Mouse (Mus musculus) midbrain, embryonic 10.5 days (tissue): Measurements from ENCODE around the gene Dgkz. TPM values are rescaled to one million over a fixed set of nuclear protein-coding genes. Genes with fewer than 3 reads are reported as not detected.

Source experiments
- DNase-seq: peaks from one replicate; pipeline ENCODE4 v3.0.0-alpha.2; 2017; ENCODE audit warnings: low spot score
- H3K27ac ChIP-seq: fragments of 300-500 bp; sonication (generic); replicated peaks from 2 replicates; pipeline ENCODE4 v1.5.1; 2016; ENCODE audit warnings: mild to moderate bottlenecking
- H3K27me3 ChIP-seq: fragments of 300-500 bp; sonication (generic); 2 replicates; pipeline ENCODE4 v1.6.1; 2016; ENCODE audit warnings: low read depth, mild to moderate bottlenecking; ENCODE audit not compliant: poor library complexity, severe bottlenecking
- H3K36me3 ChIP-seq: fragments of 300-500 bp; sonication (generic); 2 replicates; pipeline ENCODE4 v1.6.1; 2016; ENCODE audit warnings: mild to moderate bottlenecking, moderate library complexity
- H3K4me1 ChIP-seq: fragments of 300-500 bp; sonication (generic); 2 replicates; pipeline ENCODE4 v1.6.1; 2016
- H3K4me3 ChIP-seq: fragments of 300-500 bp; sonication (generic); 2 replicates; pipeline ENCODE4 v1.5.1; 2016; ENCODE audit warnings: mild to moderate bottlenecking, moderate library complexity
- H3K9me3 ChIP-seq: fragments of 300-500 bp; sonication (generic); replicated peaks from 2 replicates; pipeline ENCODE4 v1.6.1; 2016; ENCODE audit warnings: mild to moderate bottlenecking
- WGBS: fragments of 180-500 bp; shearing (Covaris S2); methylation state at CpG from one replicate; pipeline ENCODE4 v1.1.7; 2016; 5-methylcytosine and 5-hydroxymethylcytosine counted together
- polyA plus RNA-seq: library from polyadenylated mRNA; unstranded; fragments of >200 nt; fragmentation: Nextera tagmentation; extraction: Ambion mirVana; gene quantifications from 2 replicates; pipeline ENCODE4 v1.2.1, GENCODE M21; 2016

The Dgkz gene
- polyA plus RNA-seq, 1 experiment from 2014 or later, result 35.0 TPM

- 0 out of 2 replicates have a peak, but pooled peaks cover 7% of the 10 kb centered on the region for H3K36me3 ChIP-seq
- H3K27ac ChIP-seq, result peak overlapping the region; percentile 91
- DNase-seq, result peak; percentile 95
- under 1% methylated on average over 57 of the region's 57 CpGs for WGBS
- H3K4me3 ChIP-seq, result peak overlapping the region; percentile 94
- no peaks in the 10 kb centered on the region for H3K9me3 ChIP-seq
- peaks cover 60% of the 10 kb centered on the region for H3K4me1 ChIP-seq
- peaks cover 42% of the 10 kb centered on the region for H3K27me3 ChIP-seq
Observed at GRCm38 (mm10) chr2:91963443-91963932, 12.2 kb downstream of the Dgkz start.

GRCm38 (mm10) chr2:91962864-91963401, 12.7 kb downstream of the Dgkz start:
- Histone ChIP-seq H3K36me3 (0 out of 2 replicates have a peak, but pooled peaks cover 7% of the 10 kb centered on the region), H3K4me3 (peak overlapping the region; percentile 94), H3K27ac (peak overlapping the region; percentile 91), H3K9me3 (no peaks in the 10 kb centered on the region), H3K4me1 (peaks cover 55% of the 10 kb centered on the region), H3K27me3 (peaks cover 38% of the 10 kb centered on the region)
- no peak for DNase-seq
- WGBS, result under 1% methylated on average over 39 of the region's 39 CpGs

GRCm38 (mm10) chr2:91961901-91962761, 13.5 kb downstream of the Dgkz start:
- Histone ChIP-seq H3K9me3 (no peaks in the 10 kb centered on the region), H3K27me3 (peaks cover 34% of the 10 kb centered on the region), H3K4me3 (peak overlapping the region; percentile 94), H3K4me1 (peaks cover 57% of the 10 kb centered on the region), H3K27ac (0 out of 2 replicates have a peak overlapping the region, but pooled peaks have one; percentile 91), H3K36me3 (0 out of 2 replicates have a peak, but pooled peaks cover 7% of the 10 kb centered on the region)
- no peak for DNase-seq
- WGBS, result 69% methylated on average over 4 of the region's 4 CpGs

GRCm38 (mm10) chr2:91960459-91960858, 15.2 kb downstream of the Dgkz start:
- no peaks in the 10 kb centered on the region for H3K9me3 ChIP-seq
- DNase-seq, result no peak
- H3K36me3 ChIP-seq, result 0 out of 2 replicates have a peak, but pooled peaks cover 7% of the 10 kb centered on the region
- no peak overlapping the region for H3K4me3 ChIP-seq
- H3K4me1 ChIP-seq, result peaks cover 60% of the 10 kb centered on the region
- no peak overlapping the region for H3K27ac ChIP-seq
- WGBS, result 95% methylated on average over 5 of the region's 5 CpGs
- H3K27me3 ChIP-seq, result peaks cover 17% of the 10 kb centered on the region

- Histone ChIP-seq H3K4me1 (peaks cover 59% of the 10 kb centered on the region), H3K27me3 (peaks cover 10% of the 10 kb centered on the region), H3K4me3 (no peak overlapping the region), H3K9me3 (no peaks in the 10 kb centered on the region), H3K27ac (no peak overlapping the region), H3K36me3 (0 out of 2 replicates have a peak, but pooled peaks cover 7% of the 10 kb centered on the region)
- no peak for DNase-seq
- WGBS, result 83% methylated on average over 11 of the region's 11 CpGs
Observed at GRCm38 (mm10) chr2:91959544-91960410, 15.9 kb downstream of the Dgkz start.

GRCm38 (mm10) chr2:91958701-91959457, 16.8 kb downstream of the Dgkz start:
- Histone ChIP-seq H3K4me1 (peaks cover 61% of the 10 kb centered on the region), H3K27me3 (peaks cover 1% of the 10 kb centered on the region; the same call in 1 of the 2 replicates), H3K27ac (no peak overlapping the region), H3K4me3 (no peak overlapping the region), H3K36me3 (0 out of 2 replicates have a peak, but pooled peaks cover 7% of the 10 kb centered on the region), H3K9me3 (no peaks in the 10 kb centered on the region)
- DNase-seq, result peak; percentile 59
- 58% methylated on average over 10 of the region's 10 CpGs for WGBS

GRCm38 (mm10) chr2:91958049-91958448, 17.6 kb downstream of the Dgkz start:
- 0 out of 2 replicates have a peak, but pooled peaks cover 7% of the 10 kb centered on the region for H3K36me3 ChIP-seq
- no peaks in the 10 kb centered on the region for H3K27me3 ChIP-seq
- DNase-seq, result no peak
- no peak overlapping the region for H3K27ac ChIP-seq
- H3K9me3 ChIP-seq, result no peaks in the 10 kb centered on the region
- 88% methylated on average over 8 of the region's 8 CpGs for WGBS
- H3K4me1 ChIP-seq, result peaks cover 57% of the 10 kb centered on the region
- no peak overlapping the region for H3K4me3 ChIP-seq

GRCm38 (mm10) chr2:91957096-91957495, 18.6 kb downstream of the Dgkz start:
- 0 out of 2 replicates have a peak overlapping the region, but pooled peaks have one; percentile 5 for H3K27ac ChIP-seq
- peaks cover 47% of the 10 kb centered on the region for H3K4me1 ChIP-seq
- 77% methylated on average over 4 of the region's 4 CpGs for WGBS
- 0 out of 2 replicates have a peak, but pooled peaks cover 7% of the 10 kb centered on the region for H3K36me3 ChIP-seq
- no peaks in the 10 kb centered on the region for H3K9me3 ChIP-seq
- H3K4me3 ChIP-seq, result no peak overlapping the region
- H3K27me3 ChIP-seq, result no peaks in the 10 kb centered on the region
- no peak for DNase-seq

- Histone ChIP-seq H3K36me3 (0 out of 2 replicates have a peak, but pooled peaks cover 7% of the 10 kb centered on the region), H3K9me3 (no peaks in the 10 kb centered on the region), H3K27ac (no peak overlapping the region), H3K4me1 (peaks cover 37% of the 10 kb centered on the region), H3K4me3 (no peak overlapping the region), H3K27me3 (no peaks in the 10 kb centered on the region)
- DNase-seq, result no peak
- WGBS, result 86% methylated on average over 6 of the region's 6 CpGs
Observed at GRCm38 (mm10) chr2:91955875-91956274, 19.8 kb downstream of the Dgkz start.

GRCm38 (mm10) chr2:91955121-91955591, 20.5 kb downstream of the Dgkz start:
- H3K36me3 ChIP-seq, result 0 out of 2 replicates have a peak, but pooled peaks cover 3% of the 10 kb centered on the region
- no peak overlapping the region for H3K4me3 ChIP-seq
- no peak for DNase-seq
- H3K27ac ChIP-seq, result no peak overlapping the region
- H3K9me3 ChIP-seq, result no peaks in the 10 kb centered on the region
- WGBS, result 92% methylated on average over 4 of the region's 4 CpGs
- H3K4me1 ChIP-seq, result peaks cover 41% of the 10 kb centered on the region
- no peaks in the 10 kb centered on the region for H3K27me3 ChIP-seq

GRCm38 (mm10) chr2:91953825-91954224, 21.8 kb downstream of the Dgkz start:
- 0 out of 2 replicates have a peak overlapping the region, but pooled peaks have one; percentile 18 for H3K27ac ChIP-seq
- H3K4me3 ChIP-seq, result no peak overlapping the region
- H3K4me1 ChIP-seq, result peaks cover 42% of the 10 kb centered on the region
- no peaks in the 10 kb centered on the region for H3K9me3 ChIP-seq
- WGBS, result 29% methylated on average over 5 of the region's 5 CpGs
- DNase-seq, result no peak
- 0 out of 2 replicates have a peak, but pooled peaks cover 3% of the 10 kb centered on the region for H3K36me3 ChIP-seq
- no peaks in the 10 kb centered on the region for H3K27me3 ChIP-seq
